Mouse (Mus musculus) cerebellum, adult 9-10 months (tissue): ENCODE data around the gene Setd6.
A peak's percentile ranks its signal among the peaks of the same experiment; 100 is the strongest.

Source experiments
- DNase-seq: peaks from one replicate; pipeline ENCODE4 v3.0.0; 2022

The Setd6 gene

GRCm38 (mm10) chr8:95715676-95716531, at the start of gene Setd6:
Setd6 (plus strand) TSS chr8:95715881.
- peak; percentile 79 for DNase-seq

GRCm38 (mm10) chr8:95668163-95668958, 47.3 kb upstream of the Setd6 start:
- DNase-seq = no peak

DNA sequence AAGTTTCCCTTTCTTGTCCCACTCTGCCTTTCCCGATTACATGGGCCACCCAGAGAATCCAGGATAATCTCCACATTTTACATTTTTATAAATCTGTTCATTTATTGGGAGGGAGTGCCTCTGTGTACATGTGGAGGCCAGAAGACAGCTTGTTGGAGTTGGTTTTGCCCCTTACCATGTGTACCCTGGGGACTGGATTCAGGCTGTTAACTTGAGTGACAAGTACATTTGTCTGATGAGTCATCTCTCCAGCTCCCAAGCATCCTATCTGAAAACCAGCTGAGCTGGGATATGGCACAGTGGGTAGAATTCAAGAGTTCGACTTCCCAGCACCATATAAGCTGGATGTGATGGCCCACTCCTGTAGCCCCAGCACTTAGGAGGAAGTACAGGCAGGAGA, 45.7 kb upstream of the Setd6 start:
- no peak for DNase-seq

DNA sequence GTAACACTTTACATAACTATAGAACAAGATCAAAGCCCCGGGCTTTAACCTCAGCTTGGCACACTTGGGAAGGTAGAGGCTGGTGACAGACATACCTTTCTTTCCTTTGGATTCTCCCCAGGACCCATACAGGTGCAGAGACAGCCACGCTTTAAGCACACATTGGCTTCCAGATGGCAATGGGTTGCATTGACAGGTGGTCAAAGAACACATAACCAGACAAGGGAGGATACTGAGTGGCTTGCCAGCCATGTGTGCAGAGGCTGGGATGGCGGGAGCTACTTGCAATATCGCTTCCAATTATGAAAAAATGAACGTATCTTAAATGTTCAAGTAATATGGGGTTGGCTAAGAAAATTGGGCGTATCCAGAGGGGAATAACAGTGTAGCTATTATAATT, 43.8 kb upstream of the Setd6 start:
- no peak for DNase-seq

DNA sequence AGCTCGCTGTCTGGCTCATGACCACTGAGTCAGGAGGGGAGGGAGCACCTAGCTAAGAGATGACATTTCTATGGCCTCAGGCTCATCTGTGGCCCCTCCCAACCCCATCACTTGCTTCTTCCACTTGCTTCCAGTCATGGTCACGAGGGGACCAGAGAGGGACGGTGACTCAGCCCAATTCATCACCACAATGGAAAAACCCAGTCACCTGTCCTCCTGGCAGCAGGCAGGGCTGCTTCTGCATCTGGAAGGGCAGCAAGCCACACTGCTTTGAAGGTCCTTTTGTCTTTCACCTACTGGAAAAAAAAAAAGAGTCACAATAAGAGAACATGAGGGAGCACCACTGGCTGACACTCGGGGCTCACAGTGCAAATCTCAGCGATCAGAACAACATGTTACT, 42.9 kb upstream of the Setd6 start:
- no peak for DNase-seq

DNA sequence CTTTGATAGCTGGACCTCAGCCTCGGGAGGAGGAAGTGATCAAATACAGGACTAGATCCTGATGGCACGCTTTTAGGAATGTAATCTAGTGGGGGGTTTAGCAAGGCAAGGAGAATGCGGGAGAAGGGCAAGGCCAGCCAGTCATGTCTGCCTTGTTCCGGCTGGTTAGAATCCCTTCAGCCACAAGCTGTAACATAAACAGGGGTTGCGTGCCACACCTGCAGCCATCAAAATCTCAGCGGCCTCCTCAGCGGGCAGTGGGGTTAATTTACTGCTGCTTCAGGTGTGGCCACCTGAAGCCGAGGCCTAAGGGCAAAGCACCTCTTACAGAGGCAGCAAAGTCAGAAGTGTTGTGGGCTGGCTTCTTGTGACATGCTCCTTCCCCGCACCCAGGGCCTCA, 39.0 kb upstream of the Setd6 start, which contains the start of gene Ndrg4:
TSS of gene Ndrg4 (plus strand) at position 350 of the 400 bp plus-strand sequence.
- DNase-seq = no peak

GRCm38 (mm10) chr8:95677591-95678023, 38.1 kb upstream of the Setd6 start:
- no peak for DNase-seq

DNA sequence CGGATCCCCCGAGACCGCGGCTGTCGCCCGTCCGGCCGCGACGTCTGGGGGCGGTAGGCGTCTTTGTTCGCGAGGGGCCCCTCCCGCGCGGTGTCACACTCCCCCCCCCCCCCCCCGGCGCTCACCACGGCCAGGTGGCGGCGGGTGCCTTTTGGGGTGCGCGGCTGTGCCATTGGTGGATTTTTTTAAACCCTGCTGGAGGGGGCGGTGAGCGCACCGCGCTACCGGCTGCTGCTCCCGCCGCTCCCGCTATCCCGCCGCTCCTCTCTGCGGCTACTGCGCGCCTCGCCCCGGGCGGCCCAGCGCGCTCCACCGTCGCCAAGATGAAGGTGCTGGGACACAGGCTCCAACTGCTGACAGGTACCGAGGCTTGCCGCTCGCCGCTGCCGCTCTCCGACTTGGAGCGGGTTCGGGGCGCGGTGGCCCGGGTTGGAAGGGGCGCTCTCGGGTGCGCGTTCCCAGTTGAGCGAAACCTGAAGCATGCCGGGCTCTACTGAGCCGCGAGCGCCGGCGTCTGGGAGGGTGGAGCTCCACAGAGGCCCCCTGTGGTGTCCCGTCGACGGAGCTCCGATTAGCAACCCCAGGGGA, 37.6 kb upstream of the Setd6 start:
- DNase-seq = peak; percentile 21

- no peak for DNase-seq
Measured at GRCm38 (mm10) chr8:95688073-95688672, 27.5 kb upstream of the Setd6 start.

- no peak for DNase-seq
Measured at GRCm38 (mm10) chr8:95690929-95691541, 24.6 kb upstream of the Setd6 start.

- DNase-seq = peak; percentile 30
Measured at GRCm38 (mm10) chr8:95694631-95695030, 21.1 kb upstream of the Setd6 start.

- DNase-seq = no peak
Measured at GRCm38 (mm10) chr8:95696661-95697060, 19.0 kb upstream of the Setd6 start.

DNA sequence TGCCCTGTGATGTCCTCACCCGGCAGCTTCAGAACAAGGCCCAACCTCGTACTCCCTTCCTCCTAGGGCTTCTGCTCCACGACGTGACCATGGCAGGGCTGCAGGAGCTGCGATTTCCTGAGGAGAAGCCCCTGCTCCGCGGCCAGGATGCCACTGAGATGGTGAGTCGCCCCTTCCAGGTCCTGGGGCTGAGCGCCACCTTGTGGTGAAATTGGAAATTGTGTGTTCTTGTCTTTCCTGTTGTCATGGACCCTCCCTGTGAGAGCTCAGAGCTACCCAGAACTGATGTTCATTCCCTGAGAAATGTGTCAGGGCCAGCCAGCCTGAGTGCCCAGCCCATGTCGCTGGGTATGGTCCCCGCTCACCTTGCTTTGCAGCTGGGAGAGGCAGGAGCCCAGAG, 18.6 kb upstream of the Setd6 start:
- DNase-seq = peak; percentile 84

- DNase-seq = no peak
Measured at GRCm38 (mm10) chr8:95698179-95698578, 17.5 kb upstream of the Setd6 start.

- DNase-seq = no peak
Measured at GRCm38 (mm10) chr8:95700282-95700681, 15.4 kb upstream of the Setd6 start.

- DNase-seq = peak; percentile 68
Measured at GRCm38 (mm10) chr8:95701809-95702208, 13.9 kb upstream of the Setd6 start.

- peak; percentile 95 for DNase-seq
Measured at GRCm38 (mm10) chr8:95702480-95703446, 12.9 kb upstream of the Setd6 start.

- DNase-seq = peak; percentile 91
Measured at GRCm38 (mm10) chr8:95703461-95704260, 12.0 kb upstream of the Setd6 start.

GRCm38 (mm10) chr8:95704538-95704937, 11.1 kb upstream of the Setd6 start:
- DNase-seq = peak; percentile 59

GRCm38 (mm10) chr8:95709579-95709978, 6.1 kb upstream of the Setd6 start:
- DNase-seq = no peak
